Mouse (Mus musculus): ENCODE measurements around the gene Ccr5.
"Not testable (repeated sequence)": the region's sequence is repeated elsewhere in the genome, so short reads cannot be mapped to it uniquely, and the experiment has no call there.

The Ccr5 gene

DNA sequence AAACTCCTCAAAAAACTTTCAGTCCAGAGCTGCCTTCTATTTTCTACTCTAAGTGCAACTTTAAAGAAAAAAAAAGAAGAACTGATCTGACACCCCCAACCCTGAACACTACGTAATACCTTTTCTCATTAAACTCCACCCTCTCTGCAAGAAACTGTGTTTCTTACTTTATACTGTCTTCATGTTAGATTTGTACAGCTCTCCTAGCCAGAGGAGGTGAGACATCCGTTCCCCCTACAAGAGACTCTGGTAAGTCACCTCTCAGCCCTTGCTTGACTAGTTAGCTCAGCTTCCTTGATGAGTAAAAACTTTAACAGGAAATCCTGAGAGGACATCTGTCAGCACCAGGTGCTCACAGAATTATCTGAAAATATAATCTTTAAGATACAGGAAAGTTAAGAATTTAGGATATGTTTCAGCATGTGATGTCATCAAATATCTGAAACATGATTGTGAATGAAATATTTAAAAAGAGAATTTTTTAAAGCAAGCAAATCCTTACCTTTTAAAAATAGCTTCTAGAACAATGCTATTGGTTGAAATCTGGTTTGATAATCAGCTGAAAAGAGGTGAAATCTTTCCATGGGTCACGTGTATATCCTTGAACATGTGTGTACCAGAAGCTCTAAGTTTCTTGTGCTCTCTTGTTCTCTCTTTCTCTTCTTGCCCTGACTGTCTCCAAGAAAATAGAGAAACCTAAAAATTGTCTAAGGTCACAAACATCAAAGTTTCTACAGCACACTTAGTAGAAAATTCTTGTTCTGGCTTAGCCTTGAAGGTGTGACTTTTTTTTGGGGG, at the start of gene Ccr5:
TSS of gene Ccr5 (plus strand) at position 157 of the 798 bp plus-strand sequence.
- DNase-seq, result no peak

- no peak for DNase-seq
Observed at GRCm38 (mm10) chr9:124079803-124080202, 41.5 kb upstream of the Ccr5 start.

GRCm38 (mm10) chr9:124080471-124080870, 40.9 kb upstream of the Ccr5 start:
- DNase-seq, result not testable (repeated sequence)

DNA sequence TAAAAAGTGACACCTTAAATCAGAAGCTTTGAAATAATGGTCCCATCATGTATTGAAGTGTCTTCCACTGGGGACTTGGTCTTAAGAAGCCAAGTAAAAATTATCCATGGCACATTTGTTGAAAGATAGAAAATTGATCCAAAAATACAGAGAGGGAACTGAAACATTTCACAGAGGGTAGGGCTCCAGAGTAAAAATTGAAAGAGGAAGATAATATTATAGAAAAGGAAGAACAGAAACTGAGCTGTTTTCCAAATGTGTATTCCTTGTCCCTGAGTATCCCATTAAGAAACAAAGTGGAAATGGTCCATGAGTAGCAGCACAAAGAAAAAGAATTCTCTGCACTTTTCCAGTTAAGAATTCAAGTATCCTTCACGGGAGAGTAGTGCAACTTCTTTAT, 30.9 kb upstream of the Ccr5 start:
- DNase-seq, result no peak

DNA sequence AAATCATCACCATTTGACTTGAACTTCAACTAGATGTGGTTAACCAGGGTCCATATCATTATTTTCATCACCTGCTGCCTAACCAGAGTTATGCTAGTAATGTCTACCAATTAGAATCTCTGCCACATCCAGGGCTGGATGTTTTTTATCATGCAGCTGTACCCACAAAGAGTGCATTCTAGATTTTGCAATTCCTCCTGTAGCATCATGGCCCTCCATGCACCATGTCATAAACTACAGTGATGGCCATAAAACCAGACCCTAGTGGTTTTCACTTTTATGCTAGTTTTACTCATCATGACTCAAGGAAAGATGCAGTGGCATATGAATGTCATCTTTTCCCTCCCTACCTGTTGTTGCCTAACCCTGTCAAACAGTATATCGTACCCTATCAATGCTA, 22.2 kb upstream of the Ccr5 start:
- no peak for DNase-seq

DNA sequence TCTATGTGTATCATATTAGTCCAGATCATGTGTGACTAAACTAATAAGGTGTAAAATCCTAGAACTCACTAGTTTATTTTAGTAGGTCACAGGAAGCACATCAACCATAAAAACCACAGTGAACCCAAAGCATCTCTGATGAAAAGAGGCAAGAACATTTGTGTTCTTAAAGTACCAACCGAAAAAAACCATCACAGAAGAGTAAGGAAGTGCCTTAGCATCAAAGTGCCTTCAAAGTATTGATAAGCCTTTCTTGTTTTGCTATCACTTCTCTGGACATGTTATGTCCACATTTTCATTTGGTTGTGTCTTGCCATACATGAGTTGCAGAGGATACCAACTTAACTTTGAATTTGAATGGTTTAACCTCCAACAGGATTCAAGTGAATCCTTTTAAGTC, 21.0 kb upstream of the Ccr5 start:
- no peak for DNase-seq

DNA sequence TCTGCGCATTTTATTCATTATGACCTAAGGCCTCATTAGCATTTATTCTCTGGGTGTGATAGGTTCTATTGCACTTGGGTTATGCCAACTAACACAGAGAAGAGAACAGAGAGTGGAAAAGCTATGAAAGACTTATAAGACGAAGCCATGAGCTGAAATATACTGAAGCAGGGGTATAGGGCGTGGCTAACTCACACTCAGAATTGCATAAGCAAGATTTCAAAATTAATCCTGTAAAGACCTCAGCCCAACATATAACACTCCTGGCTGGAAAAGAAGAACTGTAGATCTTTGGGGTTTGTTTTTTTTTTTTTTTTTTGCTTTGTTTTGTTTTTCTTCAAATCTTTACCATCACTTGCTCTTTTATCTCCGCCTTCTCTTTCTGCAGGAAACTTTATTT, 19.6 kb upstream of the Ccr5 start, which contains the start of gene Ccr2:
TSS of gene Ccr2 (plus strand) at position 228 of the 400 bp plus-strand sequence.
- no peak for DNase-seq

DNA sequence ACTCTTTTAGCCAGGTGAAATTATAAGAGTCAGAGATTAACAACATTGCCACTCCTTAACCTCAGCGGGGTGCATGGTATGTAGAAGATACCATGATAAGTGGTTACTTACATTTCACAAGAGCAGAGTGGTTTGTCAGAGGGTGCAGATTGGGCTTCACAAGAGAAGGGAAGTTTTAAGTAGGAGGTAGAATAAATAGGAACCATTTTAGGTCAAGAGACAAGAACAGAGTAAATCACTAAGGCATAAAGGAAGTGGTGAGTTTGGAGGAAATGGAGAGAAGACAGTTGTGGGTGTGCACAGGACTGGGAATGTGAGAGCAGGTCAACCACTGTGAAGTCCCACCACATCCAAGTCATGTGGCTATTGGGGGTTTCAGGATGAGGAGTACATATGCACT, 18.1 kb upstream of the Ccr5 start:
- DNase-seq, result no peak

- DNase-seq, result no peak
Observed at GRCm38 (mm10) chr9:124105196-124105595, 16.1 kb upstream of the Ccr5 start.

- DNase-seq, result no peak
Observed at GRCm38 (mm10) chr9:124107232-124107631, 14.1 kb upstream of the Ccr5 start.

DNA sequence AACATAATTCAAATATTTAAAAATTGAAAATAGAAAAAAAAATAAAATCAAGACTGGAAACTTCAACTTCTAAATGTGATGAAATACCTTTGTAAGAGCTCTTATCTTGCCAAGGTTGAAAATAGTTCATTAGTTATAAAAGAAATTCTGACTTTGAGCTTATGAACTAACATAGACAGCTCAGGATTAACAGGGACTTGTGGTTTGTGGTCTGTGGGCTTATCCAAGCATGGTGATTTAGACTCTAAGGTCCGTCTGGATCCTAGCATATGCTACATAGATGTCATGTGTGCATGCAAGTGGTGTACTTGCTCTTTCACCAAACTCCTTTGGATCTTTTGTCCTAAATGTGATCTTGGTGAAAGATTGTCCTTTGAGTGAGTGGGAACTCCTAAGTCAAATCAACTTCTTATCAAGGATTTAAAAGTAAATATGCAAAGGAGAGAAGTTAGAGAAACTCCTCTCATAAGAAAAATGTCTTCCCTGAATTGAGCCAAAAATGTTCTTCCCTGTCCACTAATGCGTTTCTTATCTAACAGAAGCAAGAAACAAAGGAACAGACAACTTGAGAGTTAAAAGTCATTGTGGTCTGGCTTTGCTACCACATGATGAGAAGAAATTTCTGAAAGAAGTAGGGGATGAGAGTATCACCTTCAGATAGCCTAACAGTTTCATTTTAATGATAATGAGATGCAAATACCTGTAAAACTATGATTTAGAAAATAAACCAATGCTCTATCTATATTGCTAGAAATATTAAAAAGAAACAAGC, 12.8 kb upstream of the Ccr5 start:
- no peak for DNase-seq

- no peak for DNase-seq
Observed at GRCm38 (mm10) chr9:124111997-124112396, 9.3 kb upstream of the Ccr5 start.

DNA sequence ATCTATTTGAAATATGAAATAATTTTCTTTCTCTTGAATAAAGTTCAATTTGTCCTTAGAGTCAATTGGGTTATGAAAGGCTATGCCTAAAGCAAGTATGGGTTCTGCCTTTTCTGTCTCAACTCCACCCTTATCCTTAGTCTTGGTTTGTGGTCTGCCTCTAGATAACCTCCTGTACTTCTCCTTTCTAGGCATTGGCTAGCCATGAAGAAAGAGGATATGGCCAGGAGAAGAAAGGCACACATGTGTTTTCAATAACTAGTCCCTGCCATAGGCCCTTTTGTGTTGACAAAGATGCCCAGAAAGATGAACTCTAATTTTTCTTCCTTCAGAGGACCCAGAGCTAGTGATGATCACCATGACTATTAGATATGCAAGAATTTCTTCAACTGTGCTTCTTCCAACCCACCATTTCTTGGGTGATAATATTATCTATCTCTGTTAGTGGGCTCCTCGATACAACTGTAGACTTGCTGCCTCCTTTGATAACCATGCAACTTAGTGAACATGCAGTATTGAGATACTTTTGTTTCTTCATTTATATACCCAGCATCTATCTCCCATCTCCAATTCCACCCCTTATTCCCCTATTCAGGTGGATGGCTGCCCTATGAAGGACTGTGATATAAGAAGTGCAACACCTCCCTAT, 8.6 kb upstream of the Ccr5 start:
- no peak for DNase-seq

DNA sequence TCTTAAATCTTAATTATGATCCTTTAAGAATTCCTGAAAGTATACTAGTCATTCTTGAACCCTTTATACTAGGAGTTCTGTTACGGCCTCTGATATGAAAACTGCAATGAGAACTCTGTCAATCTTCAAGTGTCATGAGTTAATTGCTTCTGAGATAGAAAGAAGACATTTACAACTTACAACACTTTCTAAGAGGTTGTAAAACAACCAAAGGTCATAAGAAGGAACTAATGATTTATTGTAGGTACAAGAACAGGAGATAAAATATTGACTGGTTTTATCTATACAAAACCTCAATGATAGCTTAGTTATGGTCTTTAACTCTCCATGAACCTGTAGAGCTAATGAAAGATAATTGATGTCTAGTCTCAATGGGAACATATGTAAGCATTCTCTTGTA, 7.6 kb upstream of the Ccr5 start:
- no peak for DNase-seq

DNA sequence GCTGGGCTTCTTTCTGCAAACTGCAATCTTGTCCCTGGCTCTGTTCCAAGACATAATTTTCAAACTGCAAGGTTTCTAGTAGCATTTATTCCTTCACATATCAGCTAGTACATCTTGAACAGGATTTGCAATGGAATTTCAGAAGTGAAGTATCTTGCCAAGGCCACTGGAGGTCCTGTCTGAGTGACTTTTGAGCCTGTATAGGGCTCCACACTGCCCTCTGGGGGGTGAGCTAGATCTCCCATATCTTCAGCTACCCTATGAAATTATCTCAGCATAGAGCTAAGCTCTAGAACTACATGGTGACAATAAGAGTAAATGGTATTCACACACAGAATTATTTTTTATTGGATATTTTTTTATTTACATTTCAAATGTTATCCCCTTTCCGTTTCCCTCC, 2.9 kb upstream of the Ccr5 start:
- peak; percentile 33 for DNase-seq

DNA sequence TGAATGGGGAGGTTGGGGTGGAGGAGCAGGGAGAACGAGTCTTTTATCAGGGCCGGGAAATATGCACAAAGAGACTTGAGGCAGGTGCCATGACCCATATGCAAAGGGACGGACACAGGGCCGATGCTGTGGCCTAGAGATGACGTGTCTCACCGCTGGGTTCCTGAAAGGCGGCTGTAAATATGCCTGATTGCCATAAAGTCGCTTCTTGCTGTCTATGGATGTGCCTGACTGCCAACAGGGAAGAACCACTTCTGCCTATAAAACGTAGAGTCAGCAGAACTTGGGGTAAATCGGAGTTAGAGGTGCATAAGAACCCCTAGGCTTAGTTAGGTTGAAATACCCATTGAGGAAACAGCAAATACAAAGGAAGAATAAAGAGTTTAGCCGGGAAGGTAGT, 4.2 kb downstream of the Ccr5 start:
- DNase-seq, result no peak

DNA sequence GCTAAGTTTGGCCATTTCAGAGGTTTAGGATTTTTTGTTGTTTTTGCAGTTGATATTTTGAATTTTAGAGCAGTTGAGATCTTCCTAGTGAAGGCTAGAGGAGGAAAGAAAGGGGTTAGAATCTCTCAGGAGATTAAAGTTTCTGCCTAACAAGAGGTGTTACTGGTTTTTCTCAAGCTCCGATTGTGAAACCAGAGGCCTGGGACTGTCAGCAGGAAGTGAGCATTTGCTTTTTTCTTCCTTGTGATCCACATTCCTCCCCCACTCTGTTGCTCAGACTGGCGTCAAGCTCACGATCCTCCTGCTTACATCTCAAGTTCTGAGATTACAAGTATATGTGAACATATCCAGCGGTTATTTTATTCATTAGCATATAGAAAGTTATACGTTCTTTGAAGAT, 5.0 kb downstream of the Ccr5 start:
- DNase-seq, result no peak

DNA sequence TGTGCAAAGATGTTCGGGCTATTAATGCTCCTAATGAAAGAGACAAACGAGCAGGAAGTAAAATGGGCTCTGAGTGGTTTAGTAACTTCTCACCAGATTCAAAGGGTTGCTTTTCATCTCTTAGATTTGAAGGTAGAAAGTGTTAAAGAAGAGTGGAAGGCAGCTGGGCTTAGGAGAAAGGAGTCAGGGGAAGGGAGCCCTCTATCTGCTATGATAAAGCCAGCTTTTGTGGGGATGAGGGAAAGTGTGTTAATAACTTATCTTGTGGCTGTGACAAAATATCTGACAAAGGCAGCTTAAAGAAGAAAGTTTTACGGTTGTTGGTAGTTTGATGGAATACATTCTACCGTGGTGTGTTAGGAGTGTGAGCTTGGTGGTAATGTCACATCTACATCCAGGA, 6.1 kb downstream of the Ccr5 start:
- no peak for DNase-seq

DNA sequence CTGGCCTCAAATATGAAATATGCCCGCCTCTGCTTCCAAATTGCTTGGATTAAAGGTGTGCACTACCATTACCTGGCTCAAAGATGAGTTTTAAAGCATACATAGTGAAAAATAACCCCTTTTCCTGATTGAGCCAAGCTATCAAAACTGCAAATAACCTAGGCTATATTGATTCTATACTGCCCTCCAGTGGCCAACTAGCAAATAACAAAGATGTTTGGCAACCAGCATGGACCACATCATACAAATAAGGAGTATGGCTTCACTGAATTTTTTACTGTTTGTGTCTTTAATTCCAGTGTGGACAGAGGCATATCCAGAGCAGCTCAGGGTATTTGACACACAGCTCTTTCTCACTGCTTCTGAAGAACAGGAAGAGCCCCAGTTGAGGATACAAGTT, 7.0 kb downstream of the Ccr5 start:
- peak; percentile 63 for DNase-seq

- not testable (repeated sequence) for DNase-seq
Observed at GRCm38 (mm10) chr9:124132899-124133298, 11.6 kb downstream of the Ccr5 start.

GRCm38 (mm10) chr9:124134919-124135318, 13.6 kb downstream of the Ccr5 start:
- DNase-seq, result not testable (repeated sequence)

DNA sequence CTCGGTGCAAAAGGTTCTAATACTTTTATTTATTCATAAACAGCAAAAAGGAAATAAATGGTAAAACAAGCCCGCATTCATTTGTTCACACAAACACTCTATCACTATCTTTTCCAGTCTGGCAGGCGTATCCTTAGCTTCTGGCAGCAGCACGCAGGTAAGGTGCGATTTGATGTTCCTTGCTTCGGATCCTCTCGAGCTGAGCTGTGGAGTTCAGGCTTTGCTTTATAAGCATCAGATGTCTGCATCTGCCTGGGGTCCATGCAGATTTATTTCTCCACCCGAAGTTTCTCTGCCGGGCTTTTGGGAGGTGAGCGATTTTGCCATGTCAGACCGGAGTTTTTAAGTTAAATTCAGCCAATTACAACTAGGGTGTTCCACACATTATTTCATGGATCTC, 16.3 kb downstream of the Ccr5 start:
- no peak for DNase-seq

DNA sequence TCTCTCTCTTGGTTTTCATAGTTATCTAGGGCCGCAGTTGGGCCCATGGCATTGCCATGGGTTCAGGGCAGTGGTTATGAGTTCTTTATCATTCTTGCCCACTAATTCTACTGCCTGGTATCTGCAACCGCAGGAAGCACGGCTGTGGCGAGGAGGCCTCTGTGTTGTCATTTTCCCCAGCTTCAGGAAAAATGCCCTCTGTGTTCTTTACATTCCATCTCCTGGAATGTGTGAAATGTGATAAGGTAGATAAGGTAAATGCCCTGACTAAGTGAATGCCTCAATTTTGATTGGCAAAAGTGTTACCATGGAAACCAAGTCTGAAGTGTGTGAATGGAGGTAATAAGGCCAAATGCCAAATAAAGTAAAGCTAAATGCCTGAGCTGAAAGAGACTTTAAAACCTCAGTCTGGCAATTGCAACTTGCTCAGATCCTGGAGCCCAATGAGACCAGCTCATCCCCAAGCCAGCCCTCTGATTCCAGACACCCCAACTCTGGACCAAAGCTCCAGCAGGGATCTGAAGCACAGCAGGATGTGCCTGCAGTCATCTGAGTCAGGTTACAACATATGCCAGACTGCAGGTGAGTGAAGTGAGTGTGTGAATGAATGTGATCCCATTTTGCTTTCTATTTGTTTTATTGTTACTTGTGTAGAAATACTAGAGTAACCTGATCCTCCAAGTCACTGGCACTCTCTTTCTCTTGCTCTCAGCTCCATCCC, 16.9 kb downstream of the Ccr5 start:
- DNase-seq, result no peak

All from kidney, adult 9 months (tissue).